Mouse (Mus musculus) frontal cortex, adult (tissue): ENCODE measurements around the gene Slc25a10.

Source experiments
- ATAC-seq: cut with Nextera tagmentation; 2 replicates; pipeline ENCODE4 v1.9.2; 2017; ENCODE audit warnings: mild to moderate bottlenecking, moderate library complexity, mixed read lengths; ENCODE audit not compliant: low TSS enrichment

Slc25a10 gene

DNA sequence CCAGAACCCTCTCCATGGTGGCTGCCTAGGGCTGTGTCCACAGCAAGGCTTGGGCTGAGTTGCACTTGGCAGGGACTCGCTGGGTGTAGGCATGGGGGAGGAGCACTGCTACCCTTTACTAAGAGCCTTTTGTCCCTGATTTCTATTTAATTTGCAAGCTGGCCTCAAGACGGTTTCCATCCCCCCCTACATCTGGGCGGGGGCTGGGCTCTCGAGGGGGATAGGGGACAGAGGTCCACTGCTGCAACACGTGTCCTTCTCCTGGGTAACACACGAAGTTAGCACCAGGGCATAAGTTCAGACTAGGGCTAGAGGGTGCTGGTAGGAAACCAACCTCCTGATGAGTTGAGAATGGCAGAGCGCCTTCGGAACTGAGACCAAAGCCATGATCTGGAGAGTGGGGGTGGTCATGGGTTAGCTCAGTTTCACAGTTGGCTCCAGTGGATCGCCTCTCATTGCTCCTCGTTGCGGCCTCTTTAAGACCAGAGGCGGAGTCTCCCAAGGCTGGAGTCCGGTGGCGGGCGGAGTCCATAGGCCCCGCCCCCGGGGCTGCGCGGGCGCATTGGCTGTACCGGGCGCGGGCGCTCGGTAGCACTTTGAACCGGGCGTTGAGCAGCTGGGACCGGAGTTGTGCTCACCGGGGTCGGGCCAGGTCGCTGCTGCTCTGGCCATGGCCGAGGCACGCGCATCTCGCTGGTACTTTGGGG lies at the start of gene Slc25a10:
Gene Slc25a10 (plus strand): TSS at position 524 of the 707 bp plus-strand sequence.
- ATAC-seq: peak; percentile 84

DNA sequence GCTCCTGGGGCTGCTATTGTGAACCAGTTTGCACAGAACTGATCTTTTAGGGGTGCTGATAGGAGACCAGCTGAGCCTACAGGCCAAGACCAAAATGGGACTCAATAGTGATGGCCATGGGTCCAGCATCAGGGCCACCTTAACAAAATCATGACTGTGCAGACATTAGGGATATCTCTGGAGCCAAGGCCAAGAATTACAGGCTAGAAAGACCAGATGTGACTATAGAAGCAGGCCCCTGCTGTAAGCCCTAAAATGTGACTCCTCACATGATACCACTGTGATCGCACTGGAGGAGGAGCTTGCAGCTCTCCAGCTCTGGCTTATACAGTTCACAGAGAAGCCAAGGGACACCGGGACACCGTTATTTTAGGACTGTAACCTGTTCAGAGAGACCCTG lies 49.3 kb upstream of the Slc25a10 start, which contains the start of gene Tspan10:
Gene Tspan10 (plus strand): TSS at position 301 of the 400 bp plus-strand sequence.
- no peak for ATAC-seq

DNA sequence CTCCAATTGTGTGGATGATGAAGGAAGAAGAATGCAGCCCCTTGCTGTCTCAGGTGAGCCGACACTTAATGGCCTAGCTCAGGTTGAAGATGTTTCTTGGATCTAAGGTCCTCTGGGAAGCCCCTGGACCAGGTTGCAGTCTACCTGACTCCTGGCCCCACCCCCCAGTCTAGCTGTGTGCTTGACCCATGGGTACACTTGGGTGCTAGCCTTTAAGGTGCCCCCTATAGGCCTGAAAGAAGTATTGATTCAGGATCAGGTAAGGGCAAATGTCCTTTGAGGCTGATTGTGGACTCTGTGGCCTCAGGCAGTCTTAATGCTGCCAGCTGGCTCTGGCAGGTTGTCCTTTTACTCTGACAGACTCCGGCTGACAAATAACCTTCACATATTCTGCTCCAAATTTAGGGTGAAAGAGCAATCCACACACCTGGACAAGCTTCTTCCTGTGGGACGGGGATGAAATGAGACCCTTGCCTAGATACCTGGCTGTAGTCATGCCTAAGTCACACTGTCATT lies 48.8 kb upstream of the Slc25a10 start:
- ATAC-seq: no peak

DNA sequence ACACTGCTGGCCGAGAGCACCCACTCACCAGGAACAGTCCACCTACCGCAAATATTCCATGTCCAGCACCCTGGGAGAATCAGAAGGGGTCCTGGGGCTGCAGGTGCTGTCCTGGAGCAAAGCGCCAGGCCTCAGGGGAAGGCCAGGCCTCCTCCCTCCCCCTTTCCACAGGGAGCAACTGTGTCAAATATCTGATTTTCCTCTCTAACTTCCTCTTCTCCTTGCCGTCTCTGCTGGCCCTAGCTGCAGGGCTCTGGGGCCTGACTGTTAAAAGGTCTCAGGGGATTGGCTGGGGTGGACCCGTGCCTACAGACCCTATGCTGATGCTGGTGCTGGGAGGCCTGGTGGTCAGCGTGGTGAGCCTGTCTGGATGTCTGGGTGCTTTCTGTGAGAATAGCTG lies 47.5 kb upstream of the Slc25a10 start:
- no peak for ATAC-seq

DNA sequence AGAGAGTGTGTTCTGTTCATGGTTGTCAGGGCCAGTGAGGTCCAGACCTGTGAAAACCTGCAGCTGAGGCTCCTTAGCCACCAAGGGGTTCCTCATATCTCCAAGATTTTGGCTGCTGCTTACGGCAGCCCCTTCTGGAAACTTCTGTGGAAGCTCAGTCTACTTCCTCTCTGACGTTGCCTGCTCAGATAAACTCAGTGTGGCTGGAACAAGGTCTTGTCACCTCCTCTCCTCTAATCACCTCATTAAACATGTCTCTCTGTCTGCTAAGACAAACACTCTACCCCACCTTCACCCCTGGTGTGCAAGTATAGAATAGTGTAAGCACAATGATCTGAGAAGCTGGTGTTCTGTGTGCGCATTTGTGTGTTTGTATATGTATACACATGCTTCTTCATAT lies 46.2 kb upstream of the Slc25a10 start:
- ATAC-seq: no peak

DNA sequence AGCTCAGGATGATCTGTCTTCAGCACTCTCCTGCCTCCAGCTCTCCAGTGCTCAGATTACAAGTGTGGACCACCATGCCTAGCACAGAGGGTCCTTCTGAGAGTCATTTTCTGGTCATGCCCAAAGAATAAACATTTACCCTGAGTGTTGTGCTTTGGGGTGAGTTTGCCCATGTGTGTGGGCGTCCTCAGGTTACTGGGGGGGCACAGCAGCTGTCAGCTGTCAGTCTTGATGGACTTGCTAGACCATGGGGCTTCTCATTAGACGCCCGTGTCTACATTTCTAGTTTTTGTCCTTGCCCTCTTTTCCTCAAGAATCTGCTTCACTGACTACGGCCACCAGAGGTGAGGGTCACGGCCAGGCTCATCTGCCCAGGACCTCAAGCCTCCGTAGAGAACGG lies 44.5 kb upstream of the Slc25a10 start:
- ATAC-seq: no peak

DNA sequence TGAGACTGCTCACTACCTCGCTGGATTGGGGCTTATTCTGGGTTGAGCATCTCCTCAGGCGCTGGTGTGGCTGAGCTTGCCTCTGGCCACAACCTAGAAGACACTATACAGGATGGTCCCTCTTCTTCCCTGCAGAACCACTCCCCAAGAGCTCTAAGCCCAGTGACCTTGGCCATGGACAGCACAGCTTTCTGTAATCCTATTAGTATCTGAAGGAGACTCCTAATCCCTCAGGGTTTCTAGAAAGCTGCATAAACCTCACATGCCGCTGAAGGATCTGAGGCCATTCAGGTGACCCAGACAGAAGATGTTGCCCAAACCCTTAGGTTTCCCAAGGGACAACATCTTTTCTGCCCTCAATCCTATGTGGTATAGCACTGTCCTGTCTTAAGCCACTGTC lies 39.4 kb upstream of the Slc25a10 start:
- ATAC-seq: no peak

DNA sequence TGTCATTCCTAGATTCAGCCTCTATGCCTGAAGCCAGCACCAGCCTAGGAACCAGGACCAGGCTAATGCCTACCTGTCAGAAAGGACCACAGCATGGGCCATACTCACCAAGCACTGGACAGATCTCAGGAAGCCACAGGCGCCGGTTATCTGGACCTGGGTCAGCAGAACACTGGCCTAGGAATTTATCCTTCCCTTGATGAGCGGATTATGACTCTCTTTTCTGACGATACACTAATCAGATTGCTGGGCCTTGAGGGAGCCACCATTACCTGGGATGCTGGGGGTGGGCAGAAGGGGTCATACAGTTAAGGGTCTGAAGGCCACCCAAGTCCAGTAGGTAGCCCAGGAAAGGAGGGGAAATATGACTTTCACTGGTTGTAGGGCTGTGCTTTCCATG lies 38.3 kb upstream of the Slc25a10 start, which contains the start of gene Pde6g:
Gene Pde6g (minus strand): TSS at position 195 of the 400 bp plus-strand sequence.
- ATAC-seq: no peak

DNA sequence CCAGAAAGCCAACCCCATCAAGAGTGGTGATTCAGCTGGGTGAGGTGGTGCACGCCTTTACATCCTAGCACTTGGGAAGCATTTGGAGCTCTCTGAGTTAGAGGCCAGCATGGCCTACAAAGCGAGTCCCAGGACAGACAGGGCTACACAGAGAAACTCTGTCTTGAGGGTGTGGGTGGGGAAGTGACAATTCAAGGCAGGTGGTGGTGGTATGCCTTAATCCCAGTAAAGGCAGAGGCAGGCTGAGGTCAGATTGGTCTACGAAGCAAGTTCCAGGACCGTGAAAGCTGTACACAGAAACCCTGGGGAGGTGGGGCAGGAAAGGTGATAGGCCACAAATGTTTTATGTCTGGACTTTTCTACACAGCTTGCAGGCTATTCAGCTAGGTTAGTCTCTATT lies 36.7 kb upstream of the Slc25a10 start:
- no peak for ATAC-seq

DNA sequence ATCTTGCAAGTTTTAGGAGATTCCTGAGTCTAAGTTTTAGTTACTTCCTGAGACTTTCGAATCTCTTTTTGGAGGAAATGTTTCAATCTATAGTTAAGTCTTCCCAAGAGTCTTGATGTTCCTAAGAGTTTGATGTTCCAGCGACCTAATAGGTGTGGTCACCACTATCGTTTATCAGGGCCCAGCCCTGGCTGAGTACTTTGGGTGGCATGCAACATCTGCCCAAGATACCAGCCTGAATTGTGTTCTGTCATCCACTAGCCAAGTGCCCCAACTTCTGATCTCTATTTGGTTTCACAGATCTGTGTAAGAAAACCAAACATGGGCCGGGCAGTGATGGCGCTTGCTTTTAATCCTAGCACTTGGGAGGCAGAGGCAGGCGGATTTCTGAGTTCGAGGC lies 36.2 kb upstream of the Slc25a10 start:
- ATAC-seq: no peak

DNA sequence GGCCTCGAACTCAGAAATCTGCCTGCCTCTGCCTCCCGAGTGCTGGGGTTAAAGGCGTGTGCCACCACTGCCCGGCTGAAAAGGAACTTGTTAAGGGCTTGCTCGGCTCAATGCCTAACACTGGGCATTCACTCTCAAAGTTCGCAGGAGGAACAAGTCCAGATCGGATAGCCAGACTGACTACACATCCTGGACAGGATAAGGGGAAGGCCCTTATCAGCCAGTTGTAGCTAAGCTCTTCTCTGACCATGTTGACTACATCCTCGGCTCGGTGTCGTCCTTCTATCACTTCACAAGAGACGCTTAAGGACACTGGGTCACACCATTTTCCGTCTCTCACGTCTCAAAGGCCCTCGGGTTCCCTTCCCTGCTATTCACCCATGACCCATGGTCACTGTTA lies 34.3 kb upstream of the Slc25a10 start:
- no peak for ATAC-seq

DNA sequence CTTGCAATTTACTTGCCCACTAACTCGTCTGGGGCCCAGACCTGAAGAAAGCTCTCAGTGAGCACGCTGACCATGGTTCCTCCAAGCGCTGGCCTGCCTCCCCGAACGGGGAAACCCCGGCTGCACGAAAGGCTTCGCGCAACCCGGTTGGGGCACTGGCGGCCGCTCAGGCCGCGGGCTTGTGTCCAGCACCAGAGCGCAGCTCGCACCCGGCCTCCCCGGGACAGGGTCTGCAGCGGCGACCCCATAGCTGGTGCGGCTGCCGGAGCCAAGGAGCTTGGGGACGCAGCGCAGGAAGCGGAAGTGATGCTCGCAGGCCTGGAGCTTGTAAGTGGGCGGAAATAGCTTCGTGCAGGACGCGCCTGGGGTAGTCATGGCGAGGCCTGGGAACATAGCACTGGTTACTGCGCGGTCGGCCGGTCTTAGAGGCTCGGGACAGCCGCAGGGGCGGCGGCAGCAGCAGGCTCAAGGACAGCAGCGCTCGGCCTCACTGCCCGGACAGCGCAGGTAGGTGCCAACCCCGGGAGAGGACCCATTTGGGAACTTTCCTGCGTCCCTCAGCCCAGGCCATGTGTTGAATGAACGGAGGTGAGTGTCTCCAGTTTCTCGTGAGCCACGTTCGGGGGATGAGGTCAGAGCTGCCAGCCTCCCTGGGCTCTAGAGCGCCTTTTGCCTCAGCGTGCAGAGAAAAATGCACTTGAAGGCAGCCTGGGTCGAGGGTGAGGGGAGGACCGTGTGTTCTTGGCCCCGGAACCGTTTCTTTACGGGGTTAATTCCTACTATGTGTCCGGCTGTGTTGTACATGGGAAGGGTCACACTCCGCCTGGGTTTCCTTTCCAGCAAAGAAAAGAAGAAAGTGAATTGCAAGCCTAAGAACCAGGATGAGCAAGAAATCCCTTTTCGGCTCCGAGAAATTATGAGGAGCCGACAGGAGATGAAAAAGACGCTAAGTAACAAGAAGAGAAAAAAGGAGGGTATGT lies 33.6 kb upstream of the Slc25a10 start, which contains the start of the genes Oxld1 and Ccdc137:
Gene Oxld1 (minus strand): TSS at position 297 of the 980 bp plus-strand sequence.
Gene Ccdc137 (plus strand): TSS at position 344 of the 980 bp plus-strand sequence.
- ATAC-seq: peak; percentile 97

DNA sequence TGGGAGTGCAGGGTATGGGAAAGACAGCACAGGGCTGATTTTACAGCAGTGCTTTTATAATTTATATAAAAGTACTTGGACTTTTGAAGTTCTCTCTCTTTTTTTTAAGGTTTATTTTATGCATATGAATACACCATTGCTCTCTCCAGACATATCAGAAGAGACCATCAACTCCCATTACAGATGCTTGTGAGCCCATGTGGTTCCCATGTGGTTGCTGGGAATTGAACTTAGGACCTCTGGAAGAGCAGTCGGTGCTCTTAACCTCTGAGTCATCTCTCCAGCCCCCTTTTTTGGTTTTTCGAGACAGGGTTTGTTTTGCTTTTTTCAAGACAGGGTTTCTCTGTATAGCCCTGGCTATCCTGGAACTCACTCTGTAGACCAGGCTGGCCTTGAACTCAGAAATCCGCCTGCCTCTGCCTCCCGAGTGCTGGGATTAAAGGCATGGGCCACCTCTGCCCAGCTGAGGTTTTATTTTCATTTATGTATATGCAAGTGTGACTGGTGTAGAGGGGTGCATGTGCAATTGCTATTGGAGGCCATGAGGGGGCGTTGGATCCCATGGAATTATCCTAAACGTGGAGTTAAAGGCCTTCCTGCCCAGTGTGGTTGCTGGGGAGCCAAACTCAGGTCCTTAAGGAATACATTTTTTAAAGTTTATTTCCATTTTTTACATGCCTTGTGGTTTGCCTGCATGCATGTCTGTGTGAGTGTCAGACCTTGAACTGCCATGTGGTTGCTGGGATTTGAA lies 32.6 kb upstream of the Slc25a10 start:
- ATAC-seq: no peak

DNA sequence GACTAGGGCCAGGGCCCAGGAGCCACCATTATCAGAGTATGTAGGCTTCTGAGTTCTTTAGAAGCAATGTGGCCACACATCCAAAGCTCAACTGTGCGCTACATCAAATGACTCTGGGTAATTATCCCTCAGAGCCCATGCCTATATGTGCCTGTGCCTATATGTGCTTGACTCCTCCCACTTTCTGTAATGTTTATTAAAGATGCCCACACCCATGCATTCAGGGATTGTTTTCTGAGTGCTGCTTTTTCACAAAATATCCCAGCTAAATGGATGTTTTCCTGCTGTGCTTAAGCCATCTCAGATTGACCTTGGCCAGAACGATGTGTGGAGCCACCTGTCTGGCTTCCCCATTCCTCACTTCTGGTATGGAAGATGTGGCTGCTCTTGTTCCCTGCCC lies 28.1 kb upstream of the Slc25a10 start:
- ATAC-seq: no peak

DNA sequence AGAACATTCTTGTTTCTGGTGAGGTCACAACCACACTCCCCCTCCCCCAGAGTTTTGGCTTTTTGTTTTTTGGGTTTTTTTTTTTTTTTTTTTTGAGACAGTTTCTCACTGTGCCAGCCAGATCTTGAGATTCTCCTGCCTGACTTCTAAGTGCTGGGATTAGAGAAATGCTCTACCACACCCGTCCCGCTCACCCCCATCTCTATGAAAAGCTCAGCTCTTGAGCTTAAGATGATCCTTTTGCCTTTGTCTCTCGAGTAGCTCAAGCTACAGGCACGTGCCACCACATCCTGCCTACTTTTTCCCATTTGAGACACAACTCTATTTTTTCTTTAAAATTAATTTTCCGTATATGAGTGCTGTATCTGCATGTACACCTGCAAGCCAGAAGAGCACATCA lies 27.3 kb upstream of the Slc25a10 start:
- no peak for ATAC-seq

DNA sequence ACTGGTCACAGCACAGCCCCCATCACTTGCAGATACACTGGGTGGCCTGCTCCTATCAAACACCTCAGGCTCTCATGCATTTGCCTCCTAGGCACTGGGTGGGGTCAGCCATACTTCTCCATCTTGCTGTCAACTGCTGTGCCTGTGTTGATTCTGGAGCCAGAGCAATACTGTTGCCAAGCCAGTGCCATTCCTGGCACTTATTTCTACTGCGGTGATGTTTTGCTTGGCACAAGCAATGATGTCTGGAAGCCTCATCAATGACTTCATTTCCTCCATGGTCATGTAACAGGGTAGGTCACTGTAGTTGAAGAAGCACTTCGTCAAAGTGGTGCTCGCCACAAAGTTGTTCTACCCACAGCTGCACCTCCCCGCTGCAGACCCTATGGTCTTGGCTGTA lies 26.1 kb upstream of the Slc25a10 start:
- ATAC-seq: no peak

DNA sequence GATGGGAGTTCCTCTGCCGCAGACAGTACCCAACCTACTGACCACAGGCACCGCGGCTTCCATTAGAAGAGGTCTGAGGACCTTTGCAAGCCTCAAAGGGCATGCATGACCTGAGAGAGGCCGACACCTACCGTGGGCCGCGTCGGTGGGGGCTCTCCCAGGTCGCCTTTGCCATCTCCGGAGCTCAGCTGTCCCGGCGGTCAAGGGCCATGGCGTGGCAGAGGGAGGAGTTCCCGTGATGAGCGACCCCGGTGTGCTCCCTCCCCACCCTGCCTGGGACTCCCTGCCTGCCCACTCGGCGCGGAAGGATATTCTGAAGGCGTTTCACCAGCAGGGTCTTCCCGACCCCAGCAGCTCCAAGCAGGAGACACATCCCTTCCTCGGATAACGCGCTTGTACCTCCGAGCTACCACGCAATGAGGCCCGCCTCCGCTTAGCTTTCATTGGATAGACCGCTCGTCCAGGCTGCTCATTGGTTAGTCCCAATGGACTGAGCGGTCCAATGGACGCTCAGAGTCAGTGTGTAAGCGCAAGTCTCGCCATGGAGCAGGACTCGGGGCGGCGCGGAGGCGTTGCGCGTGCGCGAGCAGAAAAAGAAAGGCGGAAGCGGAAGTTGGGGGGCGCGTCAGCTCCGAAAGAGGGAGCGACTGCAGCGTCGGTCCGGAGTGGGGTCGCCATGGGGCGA lies 24.4 kb upstream of the Slc25a10 start, which contains the start of gene Arl16:
Gene Arl16 (minus strand): TSS at position 557 of the 685 bp plus-strand sequence.
- peak; percentile 98 for ATAC-seq

DNA sequence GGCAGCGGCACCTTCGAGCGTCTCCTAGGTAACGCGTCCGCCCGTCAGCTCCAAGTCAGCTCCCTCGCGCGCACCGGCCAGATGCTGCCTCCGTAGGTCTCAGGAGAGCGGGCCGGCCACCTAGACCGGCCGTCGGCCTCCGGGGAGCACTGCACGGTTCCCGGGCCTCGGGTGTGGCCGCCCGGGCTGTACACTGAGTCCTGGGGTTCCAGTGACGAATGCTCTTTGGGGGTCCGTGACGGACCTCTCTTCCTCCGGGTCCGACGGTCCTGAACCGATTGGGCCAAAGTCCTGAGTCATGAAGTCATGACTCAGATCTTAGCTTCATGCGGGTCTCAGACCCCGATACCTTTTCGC lies 23.9 kb upstream of the Slc25a10 start:
- 0 out of 2 replicates have a peak, but pooled peaks have one; percentile 14 for ATAC-seq

DNA sequence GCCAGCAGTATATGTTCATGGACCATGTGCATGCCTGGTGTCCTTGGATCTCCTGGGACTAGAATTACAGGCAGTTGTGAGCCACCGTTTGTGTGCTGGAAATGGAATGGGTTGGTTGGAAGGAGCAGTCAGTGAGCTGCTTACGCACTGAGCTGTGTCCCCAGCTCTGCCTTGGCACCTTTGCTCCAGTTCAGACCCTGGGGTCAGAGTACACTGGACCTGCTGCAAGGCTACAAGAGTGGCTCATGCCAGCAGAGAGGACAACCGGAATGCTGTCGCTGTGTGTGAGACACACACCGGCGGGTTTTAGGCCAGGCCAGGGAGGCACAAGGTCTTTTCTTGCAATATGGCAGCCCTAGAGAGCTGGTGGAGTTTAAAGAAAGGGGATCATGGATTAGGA lies 19.6 kb upstream of the Slc25a10 start:
- ATAC-seq: no peak

DNA sequence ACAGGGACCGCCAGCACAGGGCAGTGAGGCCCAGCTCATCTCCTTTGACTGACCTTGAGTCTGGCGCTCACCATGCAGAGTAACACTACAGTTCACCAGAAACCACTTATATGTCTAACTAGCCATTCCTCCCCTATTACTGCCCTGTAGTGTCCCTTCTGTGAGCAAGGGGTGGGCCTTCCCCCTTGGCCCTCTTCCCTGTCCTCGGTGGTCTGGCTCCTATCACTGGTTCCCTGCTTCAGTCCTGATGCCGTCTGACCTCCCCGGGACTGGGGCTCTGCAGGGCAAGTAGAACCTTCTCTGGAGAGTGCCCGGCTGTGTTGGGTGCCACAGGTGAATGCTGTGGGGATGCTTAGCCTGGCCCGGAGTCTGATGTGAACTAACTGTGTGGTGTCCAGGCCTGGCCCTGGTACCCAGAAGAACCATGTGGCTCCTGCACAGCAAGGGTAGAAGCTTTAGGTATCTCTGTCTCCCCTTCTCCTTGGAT lies 8.1 kb upstream of the Slc25a10 start:
- no peak for ATAC-seq
